Mouse (Mus musculus) heart, postnatal 36 days (tissue): ENCODE data around the gene Spryd3. TPM values are rescaled to one million over a fixed set of nuclear protein-coding genes. Genes with fewer than 3 reads are reported as not detected.

Experiments used
- DNase-seq, 2 experiments: peaks; one replicate each; pipeline ENCODE4 v3.0.0; 2021 to 2022
- intact Hi-C: fragments of 180-260 bp; cut with DNase I; formaldehyde crosslinking; loops from one replicate; pipeline ENCODE4 v1.15.1; 2025
- total RNA-seq, 2 experiments: library from RNA; stranded (reverse); gene quantifications; 2 replicates each; pipeline ENCODE4 v1.2.3; 2021

Spryd3 gene
- total RNA-seq, 2 experiments from 2014 or later, result 14.8 to 14.9 TPM

- intact Hi-C loops, result no loop called here
- DNase-seq, result no peak
These were observed 58.8 kb downstream of the Spryd3 start for GRCm38 (mm10) chr15:102077111-102077677.

DNA sequence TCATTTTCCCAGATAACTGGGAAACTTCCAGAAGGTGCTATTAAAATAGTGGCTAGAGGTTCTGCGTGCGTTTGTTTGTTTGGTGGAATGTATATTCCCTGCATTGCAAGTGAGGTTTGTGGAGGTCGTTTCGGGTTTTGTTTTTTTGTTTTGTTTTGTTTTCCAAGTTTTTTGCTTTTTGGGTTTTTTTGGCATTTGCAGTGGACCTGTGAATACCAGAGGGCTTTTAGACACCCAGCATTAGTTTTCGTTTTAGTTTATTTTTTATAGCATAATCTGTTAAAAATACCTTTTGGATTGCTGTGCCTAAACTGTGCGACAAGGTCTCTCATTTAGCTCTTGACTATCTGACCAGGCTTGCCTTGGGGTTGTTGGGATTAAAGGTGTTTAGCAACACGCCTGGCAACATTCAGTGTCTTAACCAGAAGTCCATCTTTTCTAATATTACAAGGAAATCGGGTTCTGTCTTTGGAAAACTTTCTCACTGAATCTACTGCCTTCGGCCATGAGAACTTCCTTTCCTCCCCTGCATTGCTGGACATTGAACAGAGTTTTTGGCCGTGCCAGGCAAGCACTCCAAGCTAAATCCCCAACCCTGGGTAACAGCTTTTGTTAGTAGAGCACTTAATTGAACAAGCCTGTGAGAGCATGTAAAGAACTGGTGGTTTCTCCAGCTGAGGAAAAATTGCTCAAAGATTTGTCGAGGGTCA lies 61.0 kb downstream of the Spryd3 start:
- intact Hi-C loops, result loop anchor here (2.0 kb wide), 1 partner anchor 20 kb away; no protein-coding TSS in a partner anchor

GRCm38 (mm10) chr15:102074070-102074731 lies 61.8 kb downstream of the Spryd3 start:
- DNase-seq, result peak in 1 of 2 experiments; percentile 52

More for the DNA sequence above, 61.0 kb downstream of the Spryd3 start:
- DNase-seq, result no peak

GRCm38 (mm10) chr15:102073559-102074069 lies 62.4 kb downstream of the Spryd3 start, which contains the start of gene Eif4b:
Eif4b (plus strand) TSS chr15:102073773.
- intact Hi-C loops, result loop anchor here (2.0 kb wide), 1 partner anchor 21 kb away; no protein-coding TSS in a partner anchor
- DNase-seq, result peak; percentile 96 to 97

More at GRCm38 (mm10) chr15:102074070-102074731, 61.8 kb downstream of the Spryd3 start:
- intact Hi-C loops, result loop anchor here (2.0 kb wide), 1 partner anchor 21 kb away; no protein-coding TSS in a partner anchor

DNA sequence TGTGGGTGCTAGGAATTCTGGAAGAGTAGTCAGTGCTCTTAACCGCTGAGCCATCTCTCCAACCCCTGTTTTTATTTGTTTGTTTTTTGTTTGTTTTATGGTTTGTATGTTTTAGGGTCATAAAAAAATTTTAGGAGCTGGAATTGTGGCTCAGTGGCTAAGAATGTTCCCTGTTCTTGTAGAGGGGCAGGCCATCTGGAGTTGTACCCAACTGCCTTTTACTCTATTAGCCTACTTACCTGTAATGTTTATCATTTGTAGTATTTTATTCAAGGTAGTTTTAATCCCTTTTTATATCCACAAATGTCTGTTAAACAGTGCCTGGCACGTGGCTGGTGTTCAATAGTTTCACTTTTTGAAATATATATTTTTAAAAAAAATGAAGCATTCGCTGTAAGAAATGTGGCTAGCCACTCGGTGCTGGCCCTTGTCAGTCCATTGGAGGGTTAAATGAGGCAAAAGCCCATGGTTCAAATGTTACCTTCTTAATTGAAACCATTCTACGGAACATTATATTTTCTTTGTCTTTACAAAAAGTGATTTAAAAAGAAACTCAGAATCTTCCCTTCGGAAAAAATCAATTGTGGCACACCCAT lies 63.0 kb downstream of the Spryd3 start:
- intact Hi-C loops, result no loop called here
- no peak for DNase-seq

- DNase-seq, result no peak
- intact Hi-C loops, result no loop called here
These were observed 65.3 kb downstream of the Spryd3 start for GRCm38 (mm10) chr15:102070476-102071467.

Other genes with a start within 250 kb of the Spryd3 start
- not detected for gene Krt76, start 243.3 kb downstream of the Spryd3 start, total RNA-seq
- not detected for gene Krt4, start 211.5 kb downstream of the Spryd3 start, total RNA-seq
- gene Krt79, start 195.9 kb downstream of the Spryd3 start, total RNA-seq, result not detected
- not detected for gene Krt78, start 181.9 kb downstream of the Spryd3 start, total RNA-seq
- gene Krt8, start 131.8 kb downstream of the Spryd3 start, total RNA-seq, result 1 to 10 TPM; 1.4 to 2.5 TPM
- 1 to 10 TPM; 2.5 to 5.1 TPM for gene Krt18, start 108.1 kb downstream of the Spryd3 start, total RNA-seq
- 100 to 1,000 TPM; 149 to 165 TPM for gene Eif4b, start 62.5 kb downstream of the Spryd3 start, total RNA-seq
- gene Tns2, start 35.8 kb downstream of the Spryd3 start, total RNA-seq, result 100 to 1,000 TPM; 128 to 129 TPM
- 10 to 100 TPM; 31.4 to 40.9 TPM for gene Igfbp6, start 8.1 kb upstream of the Spryd3 start, total RNA-seq
- not detected for gene Soat2, start 14.3 kb upstream of the Spryd3 start, total RNA-seq
- 10 to 100 TPM; 32.2 to 35.9 TPM for gene Zfp740, start 67.0 kb upstream of the Spryd3 start, total RNA-seq
- gene Csad, start 68.5 kb upstream of the Spryd3 start, total RNA-seq, result 10 to 100 TPM; 15.8 to 16.2 TPM
- gene Itgb7, start 95.7 kb upstream of the Spryd3 start, total RNA-seq, result 1 to 10 TPM; 1.6 to 1.8 TPM
- 10 to 100 TPM; 20.0 to 21.9 TPM for gene Rarg, start 121.3 kb upstream of the Spryd3 start, total RNA-seq
- not detected for gene Gm9918, start 134.3 kb upstream of the Spryd3 start, total RNA-seq
- gene Mfsd5, start 143.2 kb upstream of the Spryd3 start, total RNA-seq, result 10 to 100 TPM; 18.1 to 19.4 TPM
- 1 to 10 TPM; 1.0 to 2.1 TPM for gene Espl1, start 160.0 kb upstream of the Spryd3 start, total RNA-seq
- 100 to 1,000 TPM; 308 to 311 TPM for gene Pfdn5, start 189.9 kb upstream of the Spryd3 start, total RNA-seq
- gene Myg1, start 195.5 kb upstream of the Spryd3 start, total RNA-seq, result 10 to 100 TPM; 17.7 to 22.7 TPM
- gene Aaas, start 214.5 kb upstream of the Spryd3 start, total RNA-seq, result 10 to 100 TPM; 12.5 to 12.8 TPM
- gene Sp7, start 230.9 kb upstream of the Spryd3 start, total RNA-seq, result not detected